Mouse (Mus musculus) lung, adult 2 months (tissue): ENCODE measurements at regions not wholly inside any gene's neighbourhood (a gene's known extent, or its start where the extent isn't known, plus 50 kb on each side); places are given as distances from the start of the nearest gene placed in this dataset.

ENCODE experiments used
- DNase-seq: peaks from one replicate; pipeline ENCODE4 v3.0.0; 2022
- H3K4me1 ChIP-seq: fragments of 200-500 bp; 2 replicates; pipeline ENCODE4 v1.6.1; 2011; ENCODE audit warnings: low read length; ENCODE audit not compliant: control insufficient read depth, insufficient read depth
- H3K4me3 ChIP-seq: fragments of 200-500 bp; replicated peaks from 2 replicates; pipeline ENCODE3; 2011; ENCODE audit warnings: low read depth, mild to moderate bottlenecking, control low read depth, low read length; ENCODE audit errors: extremely low read depth
- CTCF ChIP-seq: fragments of 200-500 bp; IDR thresholded peaks from 2 replicates; pipeline ENCODE4 v1.5.1; 2011; ENCODE audit warnings: mild to moderate bottlenecking, low read length, control low read depth; ENCODE audit not compliant: insufficient read depth
- POLR2A ChIP-seq: fragments of 200-500 bp; IDR thresholded peaks from 2 replicates; pipeline ENCODE4 v1.6.1; 2011; ENCODE audit warnings: low read depth, mild to moderate bottlenecking, control low read depth, low read length, borderline replicate concordance; ENCODE audit errors: extremely low read depth
- WGBS: fragments of 180-500 bp; shearing (Covaris S2); methylation state at CpG from one replicate; pipeline ENCODE4 v1.1.7; 2018; 5-methylcytosine and 5-hydroxymethylcytosine counted together

GRCm38 (mm10) chr9:43505856-43506255 lies 195.2 kb downstream of the Trim29 start:
- no peak for TF ChIP-seq CTCF
- no peak for TF ChIP-seq POLR2A
- Histone ChIP-seq H3K4me3 (no peak overlapping the region), H3K4me1 (peaks cover 3% of the 10 kb centered on the region; the same call in 1 of the 2 replicates)
- no peak for DNase-seq
- WGBS = 51% methylated on average over 4 of the region's 4 CpGs

- no peak for DNase-seq
- Histone ChIP-seq H3K4me1 (peaks cover 3% of the 10 kb centered on the region; the same call in 1 of the 2 replicates), H3K4me3 (no peak overlapping the region)
- WGBS = 53% methylated on average over 6 of the region's 6 CpGs
- TF ChIP-seq CTCF = no peak
- TF ChIP-seq POLR2A = no peak
These were observed 195.6 kb downstream of the Trim29 start for GRCm38 (mm10) chr9:43506276-43506675.

DNA sequence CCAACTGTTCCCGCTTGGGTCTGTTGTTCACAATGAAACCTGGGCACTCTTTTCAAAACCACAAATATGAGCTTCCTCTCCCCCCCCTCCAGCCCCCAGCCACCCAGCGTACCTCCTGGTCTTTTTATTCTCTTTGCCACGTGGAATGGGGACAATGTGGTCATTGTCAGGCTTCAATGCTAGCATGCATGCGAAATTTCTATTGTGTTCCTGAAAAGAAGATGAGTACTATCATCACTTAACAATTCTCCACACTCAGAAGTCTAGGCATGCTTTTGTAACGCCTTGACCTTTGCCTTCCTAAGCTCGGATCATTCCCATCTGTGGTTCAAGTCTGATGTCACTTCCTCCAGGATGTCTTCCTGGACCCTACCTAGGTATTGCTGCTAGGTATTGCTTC lies 202.2 kb downstream of the Trim29 start:
- DNase-seq = no peak
- TF ChIP-seq CTCF (no peak), POLR2A (no peak)
- Histone ChIP-seq H3K4me3 (no peak overlapping the region), H3K4me1 (no peaks in the 10 kb centered on the region)
- 60% methylated on average over 6 of the region's 6 CpGs for WGBS

DNA sequence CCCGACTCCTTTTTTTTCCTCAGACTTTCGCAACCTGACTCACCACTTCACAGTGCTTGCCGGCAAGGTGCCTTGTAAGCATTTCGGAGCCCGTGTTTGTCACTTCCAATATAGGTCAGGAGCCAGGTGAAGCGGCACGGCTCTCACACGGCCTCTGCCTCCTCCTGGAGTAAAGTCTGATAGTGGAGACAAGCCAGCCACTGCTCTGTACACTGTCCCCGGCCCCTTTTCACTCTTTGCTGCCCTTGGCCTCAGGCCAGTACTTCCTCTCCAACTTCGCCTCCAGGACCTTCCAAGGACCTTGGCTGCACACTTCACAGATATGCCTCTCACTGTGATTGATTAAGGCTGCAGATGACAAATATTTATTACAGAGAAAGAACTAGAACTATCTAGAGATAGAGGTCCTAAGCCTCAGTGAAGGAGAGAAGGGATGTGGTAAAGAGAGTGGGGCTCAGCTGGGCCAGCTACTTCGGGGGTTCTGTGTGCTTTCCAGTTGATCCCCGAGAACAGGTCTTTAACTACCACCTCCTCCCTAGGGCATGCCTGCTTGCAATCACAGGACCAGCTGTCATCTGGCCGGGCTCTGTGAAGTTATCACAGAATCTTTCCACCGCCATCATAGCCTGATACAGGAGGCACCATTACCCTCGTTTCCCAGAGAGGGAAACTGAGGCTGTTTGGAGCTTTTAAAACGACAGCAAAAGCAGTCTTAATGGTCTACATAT lies 204.2 kb downstream of the Trim29 start:
- WGBS = 64% methylated on average over 16 of the region's 16 CpGs
- no peaks in the 10 kb centered on the region for H3K4me1 ChIP-seq
- DNase-seq = no peak
- TF ChIP-seq CTCF (no peak), POLR2A (no peak)
- no peak overlapping the region for H3K4me3 ChIP-seq

GRCm38 (mm10) chr9:43520931-43521330 lies 210.3 kb downstream of the Trim29 start:
- no peak for DNase-seq
- 88% methylated on average over 3 of the region's 3 CpGs for WGBS
- H3K4me3 ChIP-seq = no peak overlapping the region
- TF ChIP-seq POLR2A (no peak), CTCF (no peak)
- no peaks in the 10 kb centered on the region for H3K4me1 ChIP-seq

GRCm38 (mm10) chr9:43524947-43525565 lies 214.4 kb downstream of the Trim29 start:
- 43% methylated on average over 4 of the region's 4 CpGs for WGBS
- no peak for DNase-seq
- no peak for TF ChIP-seq POLR2A
- no peak for TF ChIP-seq CTCF
- H3K4me3 ChIP-seq = no peak overlapping the region
- no peaks in the 10 kb centered on the region for H3K4me1 ChIP-seq

- TF ChIP-seq CTCF (no peak), POLR2A (no peak)
- H3K4me3 ChIP-seq = no peak overlapping the region
- 65% methylated on average over 2 of the region's 2 CpGs for WGBS
- DNase-seq = no peak
- no peaks in the 10 kb centered on the region for H3K4me1 ChIP-seq
These were observed 211.6 kb upstream of the Nectin1 start for GRCm38 (mm10) chr9:43532187-43532586.

DNA sequence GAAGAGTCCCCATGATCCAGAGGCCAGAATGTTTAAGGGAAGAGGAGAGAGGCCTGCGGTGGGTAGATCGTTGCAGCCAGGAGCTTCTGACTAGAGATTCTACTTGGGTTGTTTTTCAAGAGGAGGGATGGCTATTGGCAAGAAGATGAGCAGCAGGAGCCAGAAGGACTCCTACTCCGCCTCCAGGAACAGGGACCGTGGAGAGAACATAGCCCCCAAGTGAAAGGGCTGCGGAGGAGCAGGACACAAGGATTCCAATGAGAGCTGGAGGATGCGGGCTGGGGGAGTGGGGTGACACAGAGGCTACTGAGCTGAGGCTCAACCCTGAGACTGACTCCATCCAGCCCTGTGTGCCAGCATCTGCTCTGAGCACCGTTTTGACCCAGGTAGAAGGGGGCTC lies 207.8 kb upstream of the Nectin1 start:
- H3K4me1 ChIP-seq = no peaks in the 10 kb centered on the region
- TF ChIP-seq CTCF = no peak
- no peak for TF ChIP-seq POLR2A
- WGBS = 82% methylated on average over 7 of the region's 7 CpGs
- no peak for DNase-seq
- no peak overlapping the region for H3K4me3 ChIP-seq

GRCm38 (mm10) chr9:43537121-43537520 lies 206.7 kb upstream of the Nectin1 start:
- WGBS = 87% methylated on average over 11 of the region's 11 CpGs
- Histone ChIP-seq H3K4me3 (no peak overlapping the region), H3K4me1 (no peaks in the 10 kb centered on the region)
- no peak for DNase-seq
- TF ChIP-seq CTCF (no peak), POLR2A (no peak)

DNA sequence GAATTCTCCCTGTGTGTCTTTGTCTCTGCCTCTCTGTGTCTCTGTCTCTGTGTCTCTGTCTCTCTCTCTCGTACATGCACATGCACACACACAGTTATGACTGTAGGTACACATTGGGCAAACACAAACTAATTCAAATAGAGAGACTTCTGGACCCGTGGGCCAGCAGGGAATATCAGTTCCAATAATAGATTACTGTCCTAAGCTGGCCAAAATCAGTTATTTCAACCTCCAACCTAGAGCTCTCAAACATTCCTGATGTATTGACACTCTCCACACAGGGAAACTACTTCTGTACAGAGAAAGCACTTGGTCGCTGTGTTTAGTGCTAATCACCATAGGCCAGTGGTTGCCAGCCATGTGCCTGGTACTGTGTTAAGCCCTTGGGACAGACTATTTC lies 203.7 kb upstream of the Nectin1 start:
- Histone ChIP-seq H3K4me1 (no peaks in the 10 kb centered on the region), H3K4me3 (no peak overlapping the region)
- WGBS = 65% methylated on average over 3 of the region's 3 CpGs
- DNase-seq = no peak
- TF ChIP-seq POLR2A (no peak), CTCF (no peak)

GRCm38 (mm10) chr9:43541234-43541633 lies 202.6 kb upstream of the Nectin1 start:
- Histone ChIP-seq H3K4me1 (no peaks in the 10 kb centered on the region), H3K4me3 (no peak overlapping the region)
- TF ChIP-seq POLR2A (no peak), CTCF (no peak)
- DNase-seq = no peak
- 72% methylated on average over 8 of the region's 8 CpGs for WGBS
